Mouse (Mus musculus): Measurements from ENCODE around the gene Per2.

Per2 gene

GRCm38 (mm10) chr1:91436380-91437082 lies 22.6 kb downstream of the Per2 start:
- 0 out of 2 replicates have a peak, but pooled peaks have one; percentile 46 for ATAC-seq (ENCODE audit: insufficient number of reproducible peaks, low FRiP score, low TSS enrichment)

- ATAC-seq (ENCODE audit: insufficient number of reproducible peaks, low FRiP score, low TSS enrichment) = no peak
Observed at GRCm38 (mm10) chr1:91435606-91436130, 23.5 kb downstream of the Per2 start.

GRCm38 (mm10) chr1:91434905-91435304 lies 24.2 kb downstream of the Per2 start:
- ATAC-seq (ENCODE audit: insufficient number of reproducible peaks, low FRiP score, low TSS enrichment) = no peak

- ATAC-seq (ENCODE audit: insufficient number of reproducible peaks, low FRiP score, low TSS enrichment) = no peak
Observed at GRCm38 (mm10) chr1:91430761-91431160, 28.4 kb downstream of the Per2 start.

GRCm38 (mm10) chr1:91429212-91429611 lies 29.9 kb downstream of the Per2 start:
- no peak for ATAC-seq (ENCODE audit: insufficient number of reproducible peaks, low FRiP score, low TSS enrichment)

GRCm38 (mm10) chr1:91428614-91429013 lies 30.5 kb downstream of the Per2 start:
- ATAC-seq (ENCODE audit: insufficient number of reproducible peaks, low FRiP score, low TSS enrichment) = peak; percentile 26; the same call in 1 of the 2 replicates

- ATAC-seq (ENCODE audit: insufficient number of reproducible peaks, low FRiP score, low TSS enrichment) = no peak
Observed at GRCm38 (mm10) chr1:91426397-91426796, 32.7 kb downstream of the Per2 start.

GRCm38 (mm10) chr1:91420601-91421065 lies 38.5 kb downstream of the Per2 start:
- no peak for ATAC-seq (ENCODE audit: insufficient number of reproducible peaks, low FRiP score, low TSS enrichment)

- no peak for ATAC-seq (ENCODE audit: insufficient number of reproducible peaks, low FRiP score, low TSS enrichment)
Observed at GRCm38 (mm10) chr1:91419862-91420600, 39.1 kb downstream of the Per2 start.

- no peak for ATAC-seq (ENCODE audit: insufficient number of reproducible peaks, low FRiP score, low TSS enrichment)
Observed at GRCm38 (mm10) chr1:91417991-91418390, 41.1 kb downstream of the Per2 start.

GRCm38 (mm10) chr1:91415311-91415710 lies 43.8 kb downstream of the Per2 start:
- ATAC-seq (ENCODE audit: insufficient number of reproducible peaks, low FRiP score, low TSS enrichment) = no peak

GRCm38 (mm10) chr1:91414903-91415302 lies 44.2 kb downstream of the Per2 start:
- ATAC-seq (ENCODE audit: insufficient number of reproducible peaks, low FRiP score, low TSS enrichment) = no peak

GRCm38 (mm10) chr1:91413898-91414594 lies 45.1 kb downstream of the Per2 start, which contains the start of gene Hes6:
Gene Hes6 (minus strand): TSS chr1:91414038.
- ATAC-seq (ENCODE audit: insufficient number of reproducible peaks, low FRiP score, low TSS enrichment) = 0 out of 2 replicates have a peak, but pooled peaks have one; percentile 39

- no peak for ATAC-seq (ENCODE audit: insufficient number of reproducible peaks, low FRiP score, low TSS enrichment)
Observed at GRCm38 (mm10) chr1:91413536-91413897, 45.6 kb downstream of the Per2 start.

GRCm38 (mm10) chr1:91413030-91413506 lies 46.1 kb downstream of the Per2 start:
- ATAC-seq (ENCODE audit: insufficient number of reproducible peaks, low FRiP score, low TSS enrichment) = peak; percentile 92

- no peak; the same call in 1 of the 2 replicates for ATAC-seq (ENCODE audit: insufficient number of reproducible peaks, low FRiP score, low TSS enrichment)
Observed at GRCm38 (mm10) chr1:91412286-91413029, 46.7 kb downstream of the Per2 start.

- no peak for ATAC-seq (ENCODE audit: insufficient number of reproducible peaks, low FRiP score, low TSS enrichment)
Observed at GRCm38 (mm10) chr1:91411631-91412285, 47.4 kb downstream of the Per2 start.

- no peak for ATAC-seq (ENCODE audit: insufficient number of reproducible peaks, low FRiP score, low TSS enrichment)
Observed at GRCm38 (mm10) chr1:91407819-91408218, 51.3 kb downstream of the Per2 start.

- peak; percentile 74 for ATAC-seq (ENCODE audit: insufficient number of reproducible peaks, low FRiP score, low TSS enrichment)
Observed at GRCm38 (mm10) chr1:91405406-91406169, 53.5 kb downstream of the Per2 start.

Measured in cerebellum, adult (tissue).